Mouse (Mus musculus): ENCODE results near the gene Creb3l2. TPM values are rescaled to one million over a fixed set of nuclear protein-coding genes. Genes with fewer than 3 reads are reported as not detected.

The Creb3l2 gene
- total and polyA plus RNA-seq, 2 experiments from 2014 or later = 2.0 to 5.0 TPM

DNA sequence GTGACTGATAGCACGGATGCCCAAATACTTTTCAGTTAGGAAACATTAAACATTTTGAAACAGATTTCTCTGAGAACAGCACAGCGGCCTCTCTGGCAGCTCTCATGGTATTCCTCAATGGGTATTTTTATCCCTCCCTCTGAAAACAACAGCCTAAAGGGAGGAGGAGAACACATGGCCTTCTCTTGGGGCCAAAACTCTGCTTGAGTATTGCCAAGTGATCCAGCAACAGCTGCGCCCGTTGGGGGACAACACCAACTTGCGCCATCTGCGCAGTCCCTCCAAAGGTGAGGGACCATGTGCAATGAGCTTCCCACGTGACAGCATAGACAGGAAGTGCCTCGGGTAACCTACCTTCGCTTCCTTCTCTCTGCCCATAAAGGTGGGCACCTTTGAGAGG, 119.9 kb downstream of the Creb3l2 start:
- Histone ChIP-seq H3K27me3 (ENCODE audit: insufficient read depth, low read length) (no peaks in the 10 kb centered on the region), H3K36me3 (ENCODE audit: insufficient read depth) (no peaks in the 10 kb centered on the region), H3K4me1 (ENCODE audit: insufficient read depth) (peaks cover 5% of the 10 kb centered on the region; the same call in 1 of the 2 replicates), H3K4me3 (ENCODE audit: low read depth, low read length) (no peak overlapping the region), H3K27ac (ENCODE audit: low read depth, low read length) (no peak overlapping the region), H3K9ac (no peak overlapping the region), H3K4me2 (ENCODE audit: low read depth) (no peak overlapping the region), H3K9me3 (ENCODE audit: low read length) (no peaks in the 10 kb centered on the region)
- ATAC-seq = peak; percentile 43; the same call in 1 of the 2 replicates
- peak; percentile 32 for DNase-seq
- TF ChIP-seq CTCF (IDR thresholded peaks at IDR 0.05; ENCODE audit: low read depth) = no peak
- 82% methylated on average over 9 of the region's 9 CpGs for WGBS

- no peaks in the 10 kb centered on the region for H3K4me1 ChIP-seq (ENCODE audit: insufficient read depth)
These were observed 124.0 kb downstream of the Creb3l2 start for GRCm38 (mm10) chr6:37317904-37318303.

GRCm38 (mm10) chr6:37315440-37315839, 126.5 kb downstream of the Creb3l2 start:
- H3K9ac ChIP-seq = no peak overlapping the region
- no peaks in the 10 kb centered on the region for H3K9me3 ChIP-seq (ENCODE audit: low read length)
- DNase-seq (no peak), ATAC-seq (no peak)
- no peaks in the 10 kb centered on the region for H3K4me1 ChIP-seq (ENCODE audit: insufficient read depth)
- H3K27ac ChIP-seq (ENCODE audit: low read depth, low read length) = no peak overlapping the region
- H3K4me2 ChIP-seq (ENCODE audit: low read depth) = no peak overlapping the region
- no peak for TF ChIP-seq CTCF (IDR thresholded peaks at IDR 0.05; ENCODE audit: low read depth)
- no peaks in the 10 kb centered on the region for H3K27me3 ChIP-seq (ENCODE audit: insufficient read depth, low read length)
- H3K4me3 ChIP-seq (ENCODE audit: low read depth, low read length) = no peak overlapping the region
- H3K36me3 ChIP-seq (ENCODE audit: insufficient read depth) = no peaks in the 10 kb centered on the region

More at GRCm38 (mm10) chr6:37317904-37318303, 124.0 kb downstream of the Creb3l2 start:
- DNase-seq = no peak
- Histone ChIP-seq H3K36me3 (ENCODE audit: insufficient read depth) (no peaks in the 10 kb centered on the region), H3K27me3 (ENCODE audit: insufficient read depth, low read length) (no peaks in the 10 kb centered on the region), H3K4me2 (ENCODE audit: low read depth) (no peak overlapping the region), H3K9me3 (ENCODE audit: low read length) (no peaks in the 10 kb centered on the region), H3K4me3 (ENCODE audit: low read depth, low read length) (no peak overlapping the region), H3K27ac (ENCODE audit: low read depth, low read length) (no peak overlapping the region), H3K9ac (no peak overlapping the region)
- ATAC-seq = no peak
- TF ChIP-seq CTCF (IDR thresholded peaks at IDR 0.05; ENCODE audit: low read depth) = no peak
- 75% methylated on average over 5 of the region's 5 CpGs for WGBS

DNA sequence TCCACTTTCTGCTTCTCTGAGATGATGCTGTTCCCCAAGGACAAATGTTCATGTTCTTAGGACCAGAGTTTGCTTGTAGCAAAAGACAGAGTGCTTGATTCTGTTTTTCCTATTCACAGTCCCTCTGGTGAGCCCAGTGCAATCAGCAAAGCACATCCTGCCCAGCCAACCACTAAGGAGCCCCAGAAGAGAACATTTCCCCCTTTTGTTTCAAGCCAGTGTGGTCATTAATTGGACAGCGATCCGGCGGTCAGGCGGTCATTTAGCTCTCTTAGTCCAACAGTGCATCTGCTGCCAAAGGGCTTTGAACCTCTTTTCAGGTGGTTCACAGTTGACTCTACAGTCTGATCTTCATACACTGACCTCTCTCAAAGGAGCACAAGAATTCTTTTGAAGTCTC, 131.3 kb downstream of the Creb3l2 start:
- H3K9me3 ChIP-seq (ENCODE audit: low read length) = 0 out of 2 replicates have a peak, but pooled peaks cover 5% of the 10 kb centered on the region
- H3K27ac ChIP-seq (ENCODE audit: low read depth, low read length) = no peak overlapping the region
- TF ChIP-seq CTCF (IDR thresholded peaks at IDR 0.05; ENCODE audit: low read depth) = no peak
- no peaks in the 10 kb centered on the region for H3K27me3 ChIP-seq (ENCODE audit: insufficient read depth, low read length)
- no peak overlapping the region for H3K9ac ChIP-seq
- no peak overlapping the region for H3K4me3 ChIP-seq (ENCODE audit: low read depth, low read length)
- DNase-seq (no peak), ATAC-seq (no peak)
- 86% methylated on average over 4 of the region's 4 CpGs for WGBS
- H3K4me1 ChIP-seq (ENCODE audit: insufficient read depth) = no peaks in the 10 kb centered on the region
- no peaks in the 10 kb centered on the region for H3K36me3 ChIP-seq (ENCODE audit: insufficient read depth)
- H3K4me2 ChIP-seq (ENCODE audit: low read depth) = no peak overlapping the region

- ATAC-seq (no peak), DNase-seq (no peak)
- Histone ChIP-seq H3K4me3 (ENCODE audit: low read depth, low read length) (no peak overlapping the region), H3K9me3 (ENCODE audit: low read length) (0 out of 2 replicates have a peak, but pooled peaks cover 5% of the 10 kb centered on the region), H3K4me2 (ENCODE audit: low read depth) (no peak overlapping the region), H3K27ac (ENCODE audit: low read depth, low read length) (no peak overlapping the region), H3K36me3 (ENCODE audit: insufficient read depth) (no peaks in the 10 kb centered on the region), H3K27me3 (ENCODE audit: insufficient read depth, low read length) (no peaks in the 10 kb centered on the region), H3K9ac (no peak overlapping the region), H3K4me1 (ENCODE audit: insufficient read depth) (no peaks in the 10 kb centered on the region)
- no peak for TF ChIP-seq CTCF (IDR thresholded peaks at IDR 0.05; ENCODE audit: low read depth)
- 92% methylated on average over 1 of the region's 1 CpGs for WGBS
These were observed 135.3 kb downstream of the Creb3l2 start for GRCm38 (mm10) chr6:37306616-37307015.

- H3K27ac ChIP-seq (ENCODE audit: low read depth, low read length) = peak overlapping the region; percentile 85
- DNase-seq (peak; percentile 50), ATAC-seq (peak; percentile 8; the same call in 1 of the 2 replicates)
- H3K9me3 ChIP-seq (ENCODE audit: low read length) = no peaks in the 10 kb centered on the region
- peak overlapping the region; percentile 80 for H3K4me3 ChIP-seq (ENCODE audit: low read depth, low read length)
- no peaks in the 10 kb centered on the region; the same call in 1 of the 2 replicates for H3K36me3 ChIP-seq (ENCODE audit: insufficient read depth)
- H3K27me3 ChIP-seq (ENCODE audit: insufficient read depth, low read length) = no peaks in the 10 kb centered on the region
- H3K4me2 ChIP-seq (ENCODE audit: low read depth) = peak overlapping the region; percentile 69
- TF ChIP-seq CTCF (IDR thresholded peaks at IDR 0.05; ENCODE audit: low read depth) = no peak
- 3% methylated on average over 13 of the region's 13 CpGs for WGBS
- H3K9ac ChIP-seq = peak overlapping the region; percentile 83
- H3K4me1 ChIP-seq (ENCODE audit: insufficient read depth) = peaks cover 17% of the 10 kb centered on the region
These were observed 141.5 kb downstream of the Creb3l2 start for GRCm38 (mm10) chr6:37300492-37300891.

DNA sequence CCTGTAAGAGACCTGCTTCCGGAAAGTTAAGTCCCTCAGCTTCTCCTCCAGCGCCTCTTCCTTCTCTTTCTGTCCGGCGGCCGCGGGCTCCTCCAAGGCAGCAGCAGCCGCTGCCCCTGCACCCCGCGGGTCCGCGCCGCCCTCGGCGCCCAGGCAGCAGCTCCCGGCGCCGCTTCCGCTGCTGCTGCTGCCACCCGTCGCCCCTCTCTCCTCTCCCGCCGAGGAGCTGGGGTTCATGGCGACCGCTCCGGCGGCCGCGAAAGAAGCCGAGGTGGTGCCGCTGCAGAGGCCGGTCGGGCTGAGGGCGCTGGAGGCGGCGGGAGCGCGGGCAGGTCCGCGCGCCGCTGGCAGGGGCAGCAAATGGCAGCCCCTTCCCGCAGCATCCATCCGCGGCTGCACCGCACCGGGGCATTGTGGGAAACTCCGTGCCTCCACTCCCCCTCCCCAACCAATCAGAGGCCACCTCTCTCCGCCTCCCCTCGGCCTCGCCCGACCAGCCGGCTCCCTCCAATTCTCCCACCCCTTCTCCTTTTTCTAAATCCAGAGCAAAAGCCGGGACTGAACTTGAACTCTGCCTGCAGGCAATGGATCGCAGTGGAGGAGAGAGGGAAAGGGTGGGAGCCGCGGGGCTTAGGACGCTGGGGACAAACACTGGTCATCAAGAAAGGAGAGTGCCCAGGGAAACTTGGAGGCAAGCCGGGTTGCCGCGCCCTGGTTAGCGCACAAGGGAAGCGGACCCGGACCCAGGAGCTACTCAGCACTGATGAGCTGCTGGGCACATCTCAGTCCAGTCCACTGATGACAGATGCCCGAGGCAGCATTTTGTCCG, 142.2 kb downstream of the Creb3l2 start, which contains the start of gene Dgki:
TSS of gene Dgki (minus strand) at position 623 of the 829 bp plus-strand sequence.
- ATAC-seq (peak; percentile 97), DNase-seq (peak; percentile 90)
- no peak for TF ChIP-seq CTCF (IDR thresholded peaks at IDR 0.05; ENCODE audit: low read depth)
- Histone ChIP-seq H3K36me3 (ENCODE audit: insufficient read depth) (no peaks in the 10 kb centered on the region; the same call in 1 of the 2 replicates), H3K4me3 (ENCODE audit: low read depth, low read length) (peak within 1 kb of the TSS; percentile 80), H3K27ac (ENCODE audit: low read depth, low read length) (peak within 1 kb of the TSS; percentile 85), H3K9ac (peak within 1 kb of the TSS; percentile 83), H3K4me2 (ENCODE audit: low read depth) (peak within 1 kb of the TSS; percentile 69), H3K4me1 (ENCODE audit: insufficient read depth) (peaks cover 17% of the 10 kb centered on the region), H3K27me3 (ENCODE audit: insufficient read depth, low read length) (no peaks in the 10 kb centered on the region), H3K9me3 (ENCODE audit: low read length) (no peaks in the 10 kb centered on the region)
- WGBS = under 1% methylated on average over 63 of the region's 65 CpGs
